Mouse (Mus musculus): Measurements from ENCODE around the gene Gzmf. TPM values are rescaled to one million over a fixed set of nuclear protein-coding genes. Genes with fewer than 3 reads are reported as not detected.
"Not testable (repeated sequence)": the region's sequence is repeated elsewhere in the genome, so short reads cannot be mapped to it uniquely, and the experiment has no call there.

The Gzmf gene
- not detected for total RNA-seq (2021)
- long read RNA-seq, experiment 1: 0 reads
- long read RNA-seq, experiment 2: 0 reads

- intact Hi-C loops (cut with DNase I): no loop called here
- DNase-seq (ENCODE audit: low spot score in 2 of 2): no peak
Measured at GRCm38 (mm10) chr14:56211317-56211716, at the start of gene Gzmf. TSS of gene Gzmf (minus strand) at chr14:56211417.

GRCm38 (mm10) chr14:56240409-56240808, 29.2 kb upstream of the Gzmf start:
- intact Hi-C loops (cut with DNase I): no loop called here
- no peak for DNase-seq (ENCODE audit: low spot score in 2 of 2)

- intact Hi-C loops (cut with DNase I): no loop called here
- no peak for DNase-seq (ENCODE audit: low spot score in 2 of 2)
Measured at GRCm38 (mm10) chr14:56234556-56234955, 23.3 kb upstream of the Gzmf start, which contains the start of gene Gzmc. TSS of gene Gzmc (minus strand) at chr14:56234656.

- intact Hi-C loops (cut with DNase I): loop anchor here (5.0 kb wide), 1 partner anchor 97 kb away; no protein-coding TSS in a partner anchor
- no peak for DNase-seq (ENCODE audit: low spot score in 2 of 2)
Measured at GRCm38 (mm10) chr14:56205613-56206012, 5.6 kb downstream of the Gzmf start.

GRCm38 (mm10) chr14:56205021-56205420, 6.2 kb downstream of the Gzmf start:
- intact Hi-C loops (cut with DNase I): loop anchor here (5.0 kb wide), 1 partner anchor 97 kb away; no protein-coding TSS in a partner anchor
- DNase-seq (ENCODE audit: low spot score in 2 of 2): peak in 1 of 2 experiments; percentile 9

- peak; percentile 59 to 73 for DNase-seq (ENCODE audit: low spot score in 2 of 2)
- intact Hi-C loops (cut with DNase I): no loop called here
Measured at GRCm38 (mm10) chr14:56203975-56204374, 7.2 kb downstream of the Gzmf start.

GRCm38 (mm10) chr14:56186946-56187345, 24.3 kb downstream of the Gzmf start:
- intact Hi-C loops (cut with DNase I): no loop called here

GRCm38 (mm10) chr14:56186521-56186920, 24.7 kb downstream of the Gzmf start:
- DNase-seq (ENCODE audit: low spot score in 2 of 2): no peak
- intact Hi-C loops (cut with DNase I): no loop called here

More at GRCm38 (mm10) chr14:56186946-56187345, 24.3 kb downstream of the Gzmf start:
- no peak for DNase-seq (ENCODE audit: low spot score in 2 of 2)

GRCm38 (mm10) chr14:56177651-56178050, 33.6 kb downstream of the Gzmf start:
- peak; percentile 11 to 14 for DNase-seq (ENCODE audit: low spot score in 2 of 2)
- intact Hi-C loops (cut with DNase I): not testable (repeated sequence)

- intact Hi-C loops (cut with DNase I): no loop called here
- no peak for DNase-seq (ENCODE audit: low spot score in 2 of 2)
Measured at GRCm38 (mm10) chr14:56174499-56174898, 36.7 kb downstream of the Gzmf start, which contains the start of gene Gzmn. TSS of gene Gzmn (minus strand) at chr14:56174599.

GRCm38 (mm10) chr14:56173396-56173795, 37.8 kb downstream of the Gzmf start:
- intact Hi-C loops (cut with DNase I): no loop called here
- no peak for DNase-seq (ENCODE audit: low spot score in 2 of 2)

- intact Hi-C loops (cut with DNase I): no loop called here
Measured at GRCm38 (mm10) chr14:56172744-56173143, 38.5 kb downstream of the Gzmf start.

GRCm38 (mm10) chr14:56168009-56168408, 43.2 kb downstream of the Gzmf start:
- intact Hi-C loops (cut with DNase I): no loop called here
- peak; percentile 15 to 55 for DNase-seq (ENCODE audit: low spot score in 2 of 2)

More at GRCm38 (mm10) chr14:56172744-56173143, 38.5 kb downstream of the Gzmf start:
- no peak for DNase-seq (ENCODE audit: low spot score in 2 of 2)

GRCm38 (mm10) chr14:56162109-56162508, 49.1 kb downstream of the Gzmf start:
- intact Hi-C loops (cut with DNase I): no loop called here

GRCm38 (mm10) chr14:56159479-56159878, 51.7 kb downstream of the Gzmf start, which contains the start of gene Gzmg:
TSS of gene Gzmg (minus strand) at chr14:56159579.
- DNase-seq (ENCODE audit: low spot score in 2 of 2); intact Hi-C loops (cut with DNase I): not testable (repeated sequence)

More at GRCm38 (mm10) chr14:56162109-56162508, 49.1 kb downstream of the Gzmf start:
- DNase-seq (ENCODE audit: low spot score in 2 of 2): no peak

- DNase-seq (ENCODE audit: low spot score in 2 of 2): no peak
- intact Hi-C loops (cut with DNase I): no loop called here
Measured at GRCm38 (mm10) chr14:56155340-56155739, 55.9 kb downstream of the Gzmf start.

Other genes with a start within 250 kb of the Gzmf start
- not detected for gene Mcpt1, start 193.4 kb downstream of the Gzmf start, total RNA-seq (2021)
- not detected for gene Mcpt9, start 180.9 kb downstream of the Gzmf start, total RNA-seq (2021)
- gene Mcpt2, start 169.4 kb downstream of the Gzmf start, total RNA-seq (2021): not detected
- gene Mcpt4, start 149.1 kb downstream of the Gzmf start, total RNA-seq (2021): not detected
- not detected for gene Mcpt8, start 126.1 kb downstream of the Gzmf start, total RNA-seq (2021)
- not detected for gene Ctsg, start 108.8 kb downstream of the Gzmf start, total RNA-seq (2021)
- not detected for gene Gzme, start 90.8 kb downstream of the Gzmf start, total RNA-seq (2021)
- not detected for gene Gzmd, start 78.8 kb downstream of the Gzmf start, total RNA-seq (2021)
- gene Gzmg, start 51.8 kb downstream of the Gzmf start, total RNA-seq (2021): not detected
- gene Gzmn, start 36.8 kb downstream of the Gzmf start, total RNA-seq (2021): not detected
- gene Gzmc, start 23.2 kb upstream of the Gzmf start, total RNA-seq (2021): not detected
- gene Gzmb, start 50.8 kb upstream of the Gzmf start, total RNA-seq (2021): not detected
- under 1 TPM; 0.19 to 0.24 TPM for gene Atp12a, start 153.7 kb upstream of the Gzmf start, total RNA-seq (2021)
- gene Rnf17, start 191.2 kb upstream of the Gzmf start, total RNA-seq (2021): 1 to 10 TPM in 1 of 2 experiments, under 1 TPM in 1; 0.47 to 1.0 TPM